Mouse (Mus musculus): ENCODE data around the gene Patj.

GRCm38 (mm10) chr4:98541591-98541990 lies 146.0 kb downstream of the Patj start:
- TF ChIP-seq POLR2A (IDR thresholded peaks at IDR 0.05; ENCODE audit: insufficient read length, low read depth) (no peak), MYOD1 (IDR thresholded peaks at IDR 0.05; ENCODE audit: control insufficient read depth in 1 of 3, insufficient read length in 2 of 3, low read depth in 2 of 3) (no peak), POLR2AphosphoS2 (IDR thresholded peaks at IDR 0.05; ENCODE audit: insufficient read length, low read depth) (no peak), CEBPB (IDR thresholded peaks at IDR 0.05; ENCODE audit: insufficient read depth, poor library complexity, severe bottlenecking) (no peak), TCF12 (IDR thresholded peaks at IDR 0.05; ENCODE audit: insufficient read depth, poor library complexity, severe bottlenecking) (no peak), REST (IDR thresholded peaks at IDR 0.05; ENCODE audit: insufficient read depth, insufficient read length) (no peak), USF1 (IDR thresholded peaks at IDR 0.05; ENCODE audit: low read depth) (no peak)
